ENCODE assay signal across 8 mouse cellular contexts in the genomic region with DNA sequence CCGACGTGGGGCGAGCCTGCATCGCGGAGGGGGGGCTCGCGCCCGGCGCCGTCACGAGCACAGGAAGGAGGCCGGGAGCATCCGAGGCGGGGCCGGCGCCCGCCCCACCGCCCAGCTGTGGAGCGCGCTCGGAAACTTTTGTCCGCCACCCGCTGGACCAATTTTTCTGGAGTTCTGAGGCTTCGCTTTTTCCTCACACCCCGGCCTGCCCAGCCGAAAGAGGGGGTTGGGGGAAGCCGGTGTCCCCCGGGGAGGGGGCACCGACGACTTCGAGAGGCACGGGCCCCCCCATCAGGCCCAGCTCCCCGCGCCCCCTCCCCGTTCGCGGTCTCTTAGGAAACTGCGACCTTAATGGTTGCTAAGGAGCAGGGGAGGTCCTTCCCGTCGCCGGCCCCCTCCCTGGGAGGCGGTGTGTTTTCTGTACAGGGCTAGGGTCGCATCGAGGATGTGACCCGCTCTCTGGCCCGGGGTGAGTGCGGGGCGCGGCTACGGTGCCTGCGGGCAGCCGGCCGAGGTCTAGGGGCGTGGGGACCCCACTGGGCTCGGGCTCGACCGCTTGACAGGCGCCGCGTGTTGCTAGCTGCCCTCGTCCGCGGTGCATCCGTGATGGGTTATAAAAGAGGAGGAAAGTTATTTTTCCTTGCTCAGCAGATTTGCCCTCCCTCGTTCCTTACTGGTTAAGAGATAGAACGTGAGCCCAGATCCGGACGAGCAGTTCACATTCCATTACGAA. TPM values are rescaled to one million over a fixed set of nuclear protein-coding genes. Genes with fewer than 3 reads are reported as not detected.
DNase-seq lines count a peak whose midpoint lies in the region; ATAC-seq and TF ChIP-seq lines count a peak whose summit lies in the region.

No protein-coding gene starts in this region.

- peak overlapping the region; percentile 95 for H3K4me2 ChIP-seq in hindbrain, embryonic 13.5 days
- peak overlapping the region; percentile 97 for H3K4me2 ChIP-seq in midbrain, postnatal 0 days (ENCODE audit: low read depth, low read length, poor library complexity, severe bottlenecking)
- peak overlapping the region; percentile 96 for H3K4me2 ChIP-seq in stomach, embryonic 14.5 days (replicated peaks; ENCODE audit: low read depth, low read length)

- H3K27ac ChIP-seq in cerebellum, adult 2 months (ENCODE audit: insufficient read depth, low read length) = no peak overlapping the region
- H3K27ac ChIP-seq in hindbrain, embryonic 13.5 days = peak overlapping the region; percentile 72
- peak overlapping the region; percentile 51 for H3K27ac ChIP-seq in midbrain, postnatal 0 days (ENCODE audit: low read depth, low read length)
- H3K27ac ChIP-seq in stomach, embryonic 14.5 days (ENCODE audit: low read length) = peak overlapping the region; percentile 96

- peak; percentile 14 to 19 for DNase-seq in cerebellum, adult 2 months
- DNase-seq in adrenal gland, postnatal 25 days = peak; percentile 77
- DNase-seq in forelimb bud, embryonic 11.5 days (ENCODE audit: low read depth, low spot score) = peak; percentile 49
- DNase-seq in liver = peak; percentile 64
- peak; percentile 48 for DNase-seq in midbrain, postnatal 0 days (ENCODE audit: low spot score)

- under 1% methylated on average over 68 of the region's 69 CpGs for WGBS in cerebellum, adult 2 months
- under 1% methylated on average over 64 of the region's 69 CpGs for WGBS in hindbrain, embryonic 13.5 days
- under 1% methylated on average over 52 of the region's 69 CpGs for WGBS in midbrain, postnatal 0 days
- under 1% methylated on average over 69 of the region's 69 CpGs for WGBS in stomach, embryonic 14.5 days

- H3K4me1 ChIP-seq in cerebellum, adult 2 months (ENCODE audit: control insufficient read depth, insufficient read depth, low read length) = no peaks in the 10 kb centered on the region; the same call in 1 of the 2 replicates
- peaks cover 53% of the 10 kb centered on the region for H3K4me1 ChIP-seq in hindbrain, embryonic 13.5 days (replicated peaks)
- H3K4me1 ChIP-seq in midbrain, postnatal 0 days (ENCODE audit: insufficient read depth, low read length) = peaks cover 6% of the 10 kb centered on the region
- H3K4me1 ChIP-seq in stomach, embryonic 14.5 days (ENCODE audit: control insufficient read depth, insufficient read depth, low read length) = peaks cover 40% of the 10 kb centered on the region

- H3K4me3 ChIP-seq in cerebellum, adult 2 months (replicated peaks; ENCODE audit: insufficient read depth, low read depth, low read length) = peak overlapping the region; percentile 67
- peak overlapping the region; percentile 57 for H3K4me3 ChIP-seq in hindbrain, embryonic 13.5 days
- H3K4me3 ChIP-seq in midbrain, postnatal 0 days (ENCODE audit: low read depth, low read length) = peak overlapping the region; percentile 56
- peak overlapping the region; percentile 93 for H3K4me3 ChIP-seq in stomach, embryonic 14.5 days (ENCODE audit: low read depth, low read length)

- H3K9ac ChIP-seq in hindbrain, embryonic 13.5 days = peak overlapping the region; percentile 71
- H3K9ac ChIP-seq in midbrain, postnatal 0 days (replicated peaks; ENCODE audit: low read length, poor library complexity, severe bottlenecking) = peak overlapping the region; percentile 56
- peak overlapping the region; percentile 89 for H3K9ac ChIP-seq in stomach, embryonic 14.5 days (replicated peaks; ENCODE audit: low read depth, low read length)

- no peak for TF ChIP-seq CTCF in cerebellum, adult 2 months (IDR thresholded peaks at IDR 0.05; ENCODE audit: borderline replicate concordance, insufficient read depth, low read depth, low read length)
- no peak for TF ChIP-seq CTCF in midbrain, postnatal 0 days (IDR thresholded peaks at IDR 0.05)

- H3K36me3 ChIP-seq in hindbrain, embryonic 13.5 days = no peaks in the 10 kb centered on the region
- H3K36me3 ChIP-seq in midbrain, postnatal 0 days (ENCODE audit: insufficient read depth, low read length) = no peaks in the 10 kb centered on the region
- H3K36me3 ChIP-seq in stomach, embryonic 14.5 days (ENCODE audit: control insufficient read depth, insufficient read depth, low read length) = no peaks in the 10 kb centered on the region

- peaks cover 13% of the 10 kb centered on the region; the same call in 1 of the 2 replicates for H3K27me3 ChIP-seq in cerebellum, adult 2 months (ENCODE audit: control insufficient read depth, insufficient read depth, low read length)
- H3K27me3 ChIP-seq in hindbrain, embryonic 13.5 days = peaks cover 72% of the 10 kb centered on the region
- H3K27me3 ChIP-seq in midbrain, postnatal 0 days (ENCODE audit: insufficient read depth, low read length) = peaks cover 41% of the 10 kb centered on the region
- H3K27me3 ChIP-seq in stomach, embryonic 14.5 days (ENCODE audit: control insufficient read depth, insufficient read depth, low read length) = no peaks in the 10 kb centered on the region

- no peaks in the 10 kb centered on the region for H3K9me3 ChIP-seq in hindbrain, embryonic 13.5 days
- H3K9me3 ChIP-seq in midbrain, postnatal 0 days (ENCODE audit: low read length) = no peaks in the 10 kb centered on the region
- no peaks in the 10 kb centered on the region for H3K9me3 ChIP-seq in stomach, embryonic 14.5 days (ENCODE audit: control insufficient read depth, low read depth, low read length)

- ATAC-seq in cerebellum, adult (ENCODE audit: insufficient number of reproducible peaks, low FRiP score, low TSS enrichment) = no peak
- peak; percentile 55 for ATAC-seq in hindbrain, embryonic 13.5 days (ENCODE audit: low FRiP score)
- peak; percentile 67 for ATAC-seq in midbrain, postnatal 0 days (ENCODE audit: low FRiP score)
- peak; percentile 59; the same call in 1 of the 2 replicates for ATAC-seq in stomach, embryonic 14.5 days (ENCODE audit: insufficient number of reproducible peaks, insufficient read depth, low FRiP score, low read depth)

- no peak for TF ChIP-seq POLR2A in cerebellum, adult 2 months (IDR thresholded peaks at IDR 0.05; ENCODE audit: borderline replicate concordance, insufficient read depth, low read length)

RNA-seq across cellular contexts. Expression of gene Rreb1, which starts 49.2 kb away (rescaled TPM):
- 39.2 and 43.8 TPM in 2 replicates for polyA plus RNA-seq in cerebellum, adult 2 months (2012; rRNA removed)
- 78.2 and 87.2 TPM in 2 replicates for total RNA-seq in adrenal gland, postnatal 25 days (2021)
- 2.5 and 3.2 TPM in 2 replicates for polyA plus RNA-seq in hindbrain, embryonic 13.5 days (2015; fragmentation: Nextera tagmentation; extraction: Ambion mirVana)
- 4.3 TPM in 2 replicates for total RNA-seq in midbrain, postnatal 0 days (2014; rRNA removed)
- 1.4 and 2.0 TPM in 2 replicates for polyA plus RNA-seq in midbrain, postnatal 0 days (2015; fragmentation: Nextera tagmentation; extraction: Ambion mirVana)
- 21.2 and 22.4 TPM in 2 replicates for polyA plus RNA-seq in stomach, embryonic 14.5 days (2014; fragmentation: Nextera tagmentation; extraction: Ambion mirVana)

Comparison
In these comparisons a context has a peak if more than half of its experiments do, and no peak if none do; other contexts are left out.
1. DNase-seq: peak in every context shown above with its lines; median percentile 77 in adrenal gland, postnatal 25 days; 64 in liver; 49 in forelimb bud, embryonic 11.5 days; 48 in midbrain, postnatal 0 days; 16 in cerebellum, adult 2 months.